Mouse (Mus musculus) testis, postnatal 10 days (tissue): ENCODE results near the gene Vwf.
A peak's percentile ranks its signal among the peaks of the same experiment; 100 is the strongest.

Experiments used
- DNase-seq: peaks from one replicate; pipeline ENCODE4 v3.0.0; 2021; ENCODE audit warnings: low spot score

Vwf gene

DNA sequence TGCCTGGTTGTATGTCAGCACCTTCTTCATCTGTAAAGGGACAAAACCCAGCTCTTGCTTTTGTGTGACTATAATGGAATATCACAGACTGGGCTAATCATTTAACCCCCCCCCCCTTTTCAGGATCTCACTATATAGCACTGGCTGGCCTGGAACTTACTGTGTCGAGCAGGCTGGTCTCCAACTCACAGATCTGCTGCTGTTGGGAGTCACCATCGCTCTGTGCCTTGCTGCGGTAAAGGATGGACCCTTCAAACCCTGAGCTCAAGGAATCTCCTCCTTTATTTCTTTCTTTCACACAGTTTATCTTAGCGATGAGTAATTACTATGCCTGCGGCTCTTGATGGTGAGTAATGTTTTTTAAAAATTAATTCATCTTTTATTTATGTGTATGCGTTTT is at the start of gene Vwf:
Gene Vwf, plus strand, starts transcription at position 301 of the 400 bp plus-strand sequence.
- no peak for DNase-seq

DNA sequence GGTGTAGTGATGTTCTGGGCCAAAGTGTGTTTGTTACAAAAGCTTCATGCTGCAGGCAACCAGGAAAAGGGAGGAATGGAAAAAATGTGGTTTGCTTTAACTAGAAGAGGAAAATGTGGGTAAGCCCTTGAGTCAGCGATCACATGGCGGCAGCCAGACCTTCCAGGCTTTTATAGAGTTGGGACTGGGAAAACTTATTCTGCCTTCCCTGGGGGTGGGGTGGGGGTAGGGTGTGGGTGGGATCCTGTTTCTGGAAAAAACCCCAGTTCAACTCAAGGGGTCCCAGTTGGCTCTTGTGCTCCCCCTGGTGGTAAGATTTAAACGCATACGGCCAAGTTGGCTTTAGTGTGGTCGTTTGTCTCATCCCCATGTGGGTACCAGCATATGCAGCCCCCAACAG is 48.5 kb upstream of the Vwf start:
- DNase-seq = no peak

GRCm38 (mm10) chr6:125503186-125503802 is 43.3 kb upstream of the Vwf start:
- no peak for DNase-seq

DNA sequence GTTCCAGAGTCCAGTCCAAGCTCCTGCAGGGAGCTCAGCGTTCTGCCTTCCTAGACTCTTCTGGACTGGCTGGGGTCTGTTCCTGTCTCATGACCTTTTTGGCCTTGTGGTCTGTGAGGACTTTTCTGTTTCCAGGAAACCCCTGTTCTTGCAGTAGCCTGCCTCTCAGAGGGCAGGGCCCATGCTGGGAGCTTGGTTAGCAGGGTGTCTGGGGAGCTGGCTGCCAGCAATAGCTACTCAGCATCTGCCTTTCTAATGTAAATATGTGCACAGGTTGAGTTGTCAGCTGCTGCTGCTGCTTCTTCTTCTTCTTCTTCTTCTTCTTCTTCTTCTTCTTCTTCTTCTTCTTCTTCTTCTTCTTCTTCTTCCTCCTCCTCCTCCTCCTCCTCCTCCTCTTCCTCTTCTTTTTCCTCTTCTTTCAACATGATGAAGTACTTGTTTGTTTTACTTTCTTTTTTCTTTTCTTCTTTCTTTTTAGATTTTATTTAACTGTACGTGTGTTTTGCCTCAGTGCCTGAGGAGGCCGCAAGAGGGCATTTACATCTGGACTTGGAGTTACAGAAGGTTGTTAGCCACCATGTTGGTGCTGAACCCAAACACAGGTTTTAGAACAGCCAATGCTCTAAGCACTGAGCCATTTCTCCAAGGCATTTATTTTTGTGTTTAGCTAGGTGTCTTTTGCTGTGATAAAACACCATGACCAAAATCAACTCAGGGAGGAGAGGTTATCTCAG is 41.8 kb upstream of the Vwf start:
- DNase-seq = no peak

GRCm38 (mm10) chr6:125506427-125506826 is 40.1 kb upstream of the Vwf start:
- DNase-seq = no peak

GRCm38 (mm10) chr6:125509783-125510182 is 36.8 kb upstream of the Vwf start:
- no peak for DNase-seq

DNA sequence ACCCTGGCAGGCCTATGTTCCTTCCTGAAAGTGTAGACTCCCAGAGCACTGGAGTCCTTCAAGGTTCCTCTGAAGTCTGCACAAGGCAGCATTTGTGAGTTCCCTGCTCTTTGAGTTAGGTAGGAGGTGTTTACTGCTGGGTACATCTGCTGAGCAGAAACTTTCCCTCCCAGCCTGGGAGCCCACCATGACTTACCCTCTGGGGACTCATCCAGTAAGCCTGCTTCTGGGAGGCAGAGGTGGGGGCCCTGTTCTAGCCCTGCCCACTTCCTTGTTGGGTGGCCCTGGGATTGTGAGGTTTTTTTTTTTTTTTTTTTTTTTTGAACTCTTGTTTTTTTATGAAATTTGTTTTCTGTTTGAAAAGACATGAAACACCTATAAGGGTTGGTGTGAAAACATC is 35.9 kb upstream of the Vwf start:
- no peak for DNase-seq

DNA sequence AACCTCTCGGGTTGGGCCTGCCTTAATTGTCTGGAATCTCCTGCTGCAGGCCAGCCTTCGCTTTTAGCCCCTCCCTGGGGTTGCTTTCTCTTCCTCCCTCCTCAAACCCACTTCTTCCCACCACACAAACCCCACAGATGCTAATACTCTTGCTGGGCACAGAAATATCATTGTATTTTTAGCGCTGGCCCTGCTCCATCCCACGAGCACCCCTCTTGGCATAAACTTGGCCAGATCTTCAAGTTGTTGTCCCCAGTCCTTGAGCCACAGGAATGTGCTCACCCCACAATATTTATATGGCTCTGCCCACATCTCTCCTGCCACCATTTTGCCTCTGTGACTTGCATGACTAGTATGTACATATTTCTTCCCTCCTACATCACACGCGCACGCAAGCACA is 35.4 kb upstream of the Vwf start:
- DNase-seq = no peak

DNA sequence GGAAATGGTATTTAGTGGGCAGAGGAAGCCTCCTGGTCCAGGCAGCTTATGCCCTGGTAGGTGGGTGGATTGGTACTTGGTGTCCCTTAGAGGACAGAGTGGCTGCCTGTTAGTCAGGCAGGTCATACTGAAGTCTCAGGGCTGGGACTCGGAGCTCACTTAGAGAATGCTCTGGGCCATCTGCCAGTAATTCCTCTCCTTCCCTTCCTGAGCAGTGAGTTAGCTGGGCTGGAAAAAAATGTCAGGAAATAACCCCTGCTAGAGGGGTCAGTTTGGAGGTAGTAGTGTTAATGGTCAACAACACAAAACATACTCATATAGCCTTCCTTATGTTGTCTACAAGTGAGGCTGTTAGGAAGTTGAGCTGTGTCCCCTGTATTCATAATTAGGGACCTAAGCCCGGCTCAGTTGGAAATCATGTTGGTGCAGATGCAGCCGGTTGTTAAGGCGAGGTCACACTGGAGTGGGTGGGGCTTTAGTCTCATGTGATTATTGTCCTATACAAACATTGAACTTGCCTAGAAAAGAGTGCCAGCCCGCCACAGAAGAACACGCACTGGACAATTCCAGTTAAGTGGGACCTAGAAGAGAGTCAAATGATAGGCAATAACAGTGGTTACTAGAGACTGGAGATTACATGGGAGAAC is 33.5 kb upstream of the Vwf start:
- DNase-seq = peak; percentile 66

DNA sequence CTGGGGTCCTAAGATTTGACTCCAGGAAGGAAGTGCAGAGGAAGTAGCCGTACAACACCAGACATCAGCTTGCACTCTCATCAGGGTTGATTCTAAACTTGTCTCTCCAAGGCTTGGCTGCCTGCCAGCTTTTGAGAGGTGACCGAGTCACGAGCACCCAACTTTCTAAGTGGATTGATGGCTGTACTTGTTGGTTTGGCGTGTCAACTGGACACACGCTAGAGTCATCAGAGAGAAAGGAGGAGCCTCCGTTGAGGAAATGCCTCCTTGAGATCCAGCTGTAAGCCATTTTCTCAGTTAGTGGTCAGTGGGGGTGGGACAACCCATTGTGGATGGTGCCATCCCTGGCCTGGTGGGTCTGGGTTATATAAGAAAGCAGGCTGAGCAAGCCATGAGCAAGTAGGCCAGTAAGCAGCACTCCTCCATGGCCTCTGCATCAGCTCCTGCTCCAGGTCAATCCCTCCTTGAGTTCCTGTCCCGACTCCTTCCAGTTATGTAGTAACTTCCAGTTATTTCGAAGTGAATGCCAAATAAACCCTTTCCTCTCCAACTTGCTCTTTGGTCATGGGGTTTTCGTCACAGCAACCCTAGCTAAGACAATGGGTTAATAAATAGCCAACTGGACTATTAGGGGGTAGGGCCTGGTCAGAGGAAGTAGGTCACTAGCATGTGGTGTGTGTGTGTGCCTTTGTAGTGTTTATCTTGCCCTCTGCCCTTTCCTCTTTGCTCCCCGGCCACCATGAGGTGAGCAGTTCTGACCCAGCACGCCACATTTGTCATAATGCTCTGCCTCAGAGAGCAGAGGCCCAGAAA is 30.9 kb upstream of the Vwf start:
- DNase-seq = peak; percentile 56

GRCm38 (mm10) chr6:125521558-125522193 is 24.9 kb upstream of the Vwf start:
- peak; percentile 72 for DNase-seq

- DNase-seq = no peak
Measured at GRCm38 (mm10) chr6:125524027-125524426, 22.5 kb upstream of the Vwf start.

- no peak for DNase-seq
Measured at GRCm38 (mm10) chr6:125526066-125526465, 20.5 kb upstream of the Vwf start.

DNA sequence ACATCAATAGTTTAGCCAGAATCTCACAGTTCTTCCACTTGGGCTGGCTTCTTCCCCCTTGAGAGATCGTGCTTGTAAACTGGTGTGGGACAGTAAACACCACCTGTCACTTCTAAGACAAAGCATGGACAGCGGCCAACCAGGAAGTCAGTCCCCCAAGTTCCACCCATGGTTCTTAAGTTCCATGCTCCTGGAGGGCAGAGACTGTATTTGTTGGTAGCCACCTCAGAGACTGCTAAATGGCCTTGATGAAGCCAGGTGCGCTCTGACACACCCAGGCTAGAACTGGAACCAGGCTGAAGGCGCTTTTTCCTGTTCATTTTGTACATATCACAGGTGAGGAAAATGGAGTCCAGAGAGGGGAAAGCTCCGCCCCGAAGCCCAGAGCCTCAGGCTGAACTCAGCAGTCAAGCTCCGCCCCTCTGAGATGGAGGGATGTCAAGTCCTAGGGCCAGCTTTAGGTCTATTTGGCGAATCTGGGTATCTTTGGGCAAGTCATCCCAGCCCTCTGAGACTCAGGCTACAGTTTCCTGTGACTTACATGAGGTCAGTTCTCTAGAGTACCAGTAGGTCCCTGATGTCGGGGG is 17.9 kb upstream of the Vwf start:
- no peak for DNase-seq

DNA sequence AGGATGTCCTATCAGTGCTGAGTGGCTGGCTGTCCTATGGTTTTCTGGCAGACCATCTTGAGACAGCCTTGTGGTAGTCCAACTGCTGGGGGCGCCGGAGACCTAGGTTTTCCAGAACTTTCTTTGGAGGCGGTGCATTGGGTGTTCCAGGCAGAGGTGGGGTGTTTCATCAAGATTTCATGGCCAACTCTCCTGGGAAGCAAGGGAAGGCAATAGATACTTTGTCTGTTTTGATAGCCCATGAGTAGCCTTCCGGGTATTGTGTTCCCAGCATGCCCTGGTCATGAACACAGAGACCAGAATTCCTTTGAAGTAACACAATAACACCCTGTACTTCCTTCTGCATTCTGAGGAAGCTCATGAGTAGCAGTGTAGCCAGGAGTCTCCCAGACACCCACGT is 17.1 kb upstream of the Vwf start:
- DNase-seq = no peak

GRCm38 (mm10) chr6:125533104-125533650 is 13.4 kb upstream of the Vwf start:
- no peak for DNase-seq

DNA sequence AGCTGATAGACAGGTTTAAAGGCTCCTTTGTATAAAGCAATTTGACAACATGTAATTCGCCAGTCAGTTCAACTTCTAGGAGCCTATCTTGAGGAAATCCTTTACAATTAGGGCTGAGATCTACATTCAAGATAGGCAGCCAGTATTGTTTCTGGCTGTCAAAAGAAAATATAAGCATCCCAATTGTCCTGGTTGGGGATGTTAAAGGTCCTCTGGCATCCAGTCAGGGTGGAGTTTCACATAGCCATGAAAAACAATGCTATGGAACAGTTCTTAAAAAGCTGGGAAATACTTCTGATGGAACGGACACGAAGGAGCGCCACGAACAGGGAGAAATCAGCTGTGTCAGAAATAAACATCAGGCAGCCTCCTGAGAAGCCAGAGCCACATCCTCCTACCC is 11.6 kb upstream of the Vwf start:
- no peak for DNase-seq

DNA sequence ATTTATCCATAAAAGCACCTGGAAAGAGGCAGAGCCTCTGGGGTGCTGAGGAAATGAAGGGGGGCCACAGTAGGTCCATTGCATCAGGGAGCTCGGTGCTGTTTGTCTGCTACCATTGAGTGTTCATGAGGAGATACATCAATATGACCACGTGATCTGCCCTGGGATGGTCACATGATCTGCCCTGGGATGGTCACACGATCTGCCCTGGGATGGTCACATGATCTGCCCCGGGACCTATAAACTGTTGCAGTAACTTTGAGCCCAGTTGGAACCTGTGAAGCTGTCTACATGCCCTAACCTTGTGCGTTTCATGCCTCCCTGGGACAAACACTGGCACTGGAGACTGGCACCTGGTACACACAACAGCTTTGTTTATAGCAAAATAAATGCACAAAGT is 8.1 kb upstream of the Vwf start:
- DNase-seq = no peak

- DNase-seq = no peak
Measured at GRCm38 (mm10) chr6:125539423-125539822, 7.2 kb upstream of the Vwf start.

DNA sequence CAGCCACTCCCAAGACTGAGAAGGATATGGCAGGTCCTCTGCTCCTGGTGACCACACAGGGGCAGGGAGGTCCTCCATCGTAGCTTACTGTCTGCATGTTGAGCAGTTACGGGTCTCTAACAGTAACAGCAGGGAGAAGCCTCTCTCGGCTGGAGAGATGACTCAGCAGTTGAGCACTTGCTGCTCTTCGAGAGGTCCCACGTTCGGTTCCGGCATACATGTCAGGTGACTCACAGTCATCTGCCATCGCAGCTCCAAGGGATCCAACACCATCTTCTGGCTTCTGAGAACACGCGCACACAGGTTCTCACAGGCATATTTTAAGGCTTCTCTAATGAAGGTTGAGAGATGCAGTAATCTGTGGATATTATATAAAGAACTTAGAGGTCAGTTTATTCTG is 6.4 kb upstream of the Vwf start:
- no peak for DNase-seq

GRCm38 (mm10) chr6:125540826-125541225 is 5.7 kb upstream of the Vwf start:
- DNase-seq = no peak
